Mouse (Mus musculus) embryonic facial prominence, embryonic 13.5 days (tissue): ENCODE measurements around the gene Ube2v1. TPM values are rescaled to one million over a fixed set of nuclear protein-coding genes. Genes with fewer than 3 reads are reported as not detected.

Experiments used
- ATAC-seq: fragments of 200-750 bp; cut with Nextera tagmentation; 2 replicates; pipeline ENCODE4 v1.8.0; 2017; ENCODE audit warnings: low read depth; ENCODE audit not compliant: insufficient number of reproducible peaks, insufficient read depth, low FRiP score, low TSS enrichment
- H3K27ac ChIP-seq: fragments of 300-500 bp; sonication (generic); 2 replicates; pipeline ENCODE4 v1.5.1; 2015; ENCODE audit warnings: moderate library complexity, mild to moderate bottlenecking, inconsistent platforms
- H3K27me3 ChIP-seq: fragments of 300-500 bp; sonication (generic); 2 replicates; pipeline ENCODE4 v1.6.1; 2015; ENCODE audit warnings: mild to moderate bottlenecking, inconsistent platforms
- H3K36me3 ChIP-seq: fragments of 300-500 bp; sonication (generic); 2 replicates; pipeline ENCODE4 v1.6.1; 2015; ENCODE audit warnings: mild to moderate bottlenecking, inconsistent platforms
- H3K4me1 ChIP-seq: fragments of 300-500 bp; sonication (generic); 2 replicates; pipeline ENCODE4 v1.6.1; 2015; ENCODE audit warnings: inconsistent platforms
- H3K4me2 ChIP-seq: fragments of 300-500 bp; sonication (generic); 2 replicates; pipeline ENCODE4 v1.6.1; 2015; ENCODE audit warnings: moderate library complexity, mild to moderate bottlenecking, inconsistent platforms
- H3K4me3 ChIP-seq: fragments of 300-500 bp; sonication (generic); 2 replicates; pipeline ENCODE4 v1.5.1; 2015; ENCODE audit warnings: mild to moderate bottlenecking, inconsistent platforms
- H3K9ac ChIP-seq: fragments of 300-500 bp; sonication (generic); 2 replicates; pipeline ENCODE4 v1.6.1; 2015; ENCODE audit warnings: mild to moderate bottlenecking, inconsistent platforms
- H3K9me3 ChIP-seq: fragments of 300-500 bp; sonication (generic); 2 replicates; pipeline ENCODE4 v1.6.1; 2016; ENCODE audit warnings: inconsistent platforms
- WGBS: fragments of 180-500 bp; shearing (Covaris S2); methylation state at CpG from one replicate; pipeline ENCODE4 v1.1.7; 2015; ENCODE audit warnings: mixed read lengths; 5-methylcytosine and 5-hydroxymethylcytosine counted together
- polyA plus RNA-seq: library from polyadenylated mRNA; unstranded; fragments of >200 nt; fragmentation: Nextera tagmentation; extraction: Ambion mirVana; gene quantifications from 2 replicates; pipeline ENCODE4 v1.2.1, GENCODE M21; 2015

Ube2v1 gene
- polyA plus RNA-seq, 1 experiment from 2014 or later = 262 TPM

- Histone ChIP-seq H3K4me1 (peaks cover 39% of the 10 kb centered on the region), H3K27ac (peak within 1 kb of the TSS; percentile 58; the same call in 1 of the 2 replicates), H3K9ac (peak within 1 kb of the TSS; percentile 90), H3K9me3 (no peaks in the 10 kb centered on the region), H3K36me3 (peaks cover 10% of the 10 kb centered on the region), H3K4me3 (peak within 1 kb of the TSS; percentile 84), H3K4me2 (peak within 1 kb of the TSS; percentile 98), H3K27me3 (peaks cover 8% of the 10 kb centered on the region)
- ATAC-seq = peak; percentile 92
- WGBS = under 1% methylated on average over 109 of the region's 110 CpGs
Observed at GRCm38 (mm10) chr2:167661270-167662203, 29.6 kb upstream of the Ube2v1 start, which contains the start of gene Gm20431. Gene Gm20431 (minus strand): TSS chr2:167661496.

GRCm38 (mm10) chr2:167660611-167660971 is 28.7 kb upstream of the Ube2v1 start:
- ATAC-seq = no peak
- Histone ChIP-seq H3K27ac (peak overlapping the region; percentile 58; the same call in 1 of the 2 replicates), H3K9ac (peak overlapping the region; percentile 90), H3K27me3 (peaks cover 8% of the 10 kb centered on the region), H3K4me1 (peaks cover 43% of the 10 kb centered on the region), H3K4me3 (peak overlapping the region; percentile 84), H3K4me2 (peak overlapping the region; percentile 98), H3K9me3 (no peaks in the 10 kb centered on the region), H3K36me3 (peaks cover 10% of the 10 kb centered on the region)
- under 1% methylated on average over 12 of the region's 12 CpGs for WGBS

- Histone ChIP-seq H3K4me2 (peak overlapping the region; percentile 98), H3K27me3 (peaks cover 8% of the 10 kb centered on the region), H3K27ac (peak overlapping the region; percentile 58), H3K36me3 (peaks cover 11% of the 10 kb centered on the region), H3K9me3 (no peaks in the 10 kb centered on the region), H3K9ac (peak overlapping the region; percentile 90), H3K4me3 (peak overlapping the region; percentile 84), H3K4me1 (peaks cover 43% of the 10 kb centered on the region)
- ATAC-seq = no peak
- WGBS = 19% methylated on average over 13 of the region's 13 CpGs
Observed at GRCm38 (mm10) chr2:167659847-167660610, 28.1 kb upstream of the Ube2v1 start.

GRCm38 (mm10) chr2:167659177-167659846 is 27.4 kb upstream of the Ube2v1 start:
- 55% methylated on average over 10 of the region's 10 CpGs for WGBS
- H3K9me3 ChIP-seq = no peaks in the 10 kb centered on the region
- ATAC-seq = no peak
- peak overlapping the region; percentile 84 for H3K4me3 ChIP-seq
- peaks cover 18% of the 10 kb centered on the region for H3K36me3 ChIP-seq
- peaks cover 8% of the 10 kb centered on the region for H3K27me3 ChIP-seq
- H3K27ac ChIP-seq = peak overlapping the region; percentile 58
- peak overlapping the region; percentile 98 for H3K4me2 ChIP-seq
- H3K9ac ChIP-seq = peak overlapping the region; percentile 90
- peaks cover 43% of the 10 kb centered on the region for H3K4me1 ChIP-seq

GRCm38 (mm10) chr2:167658712-167659111 is 26.8 kb upstream of the Ube2v1 start:
- Histone ChIP-seq H3K36me3 (peaks cover 24% of the 10 kb centered on the region), H3K4me1 (peaks cover 43% of the 10 kb centered on the region), H3K27me3 (peaks cover 8% of the 10 kb centered on the region), H3K4me3 (peak overlapping the region; percentile 84; the same call in 1 of the 2 replicates), H3K27ac (peak overlapping the region; percentile 29; the same call in 1 of the 2 replicates), H3K9me3 (no peaks in the 10 kb centered on the region), H3K4me2 (peak overlapping the region; percentile 98), H3K9ac (peak overlapping the region; percentile 90; the same call in 1 of the 2 replicates)
- ATAC-seq = no peak
- 57% methylated on average over 11 of the region's 11 CpGs for WGBS

- no peak overlapping the region for H3K27ac ChIP-seq
- WGBS = 89% methylated on average over 4 of the region's 4 CpGs
- H3K9ac ChIP-seq = no peak overlapping the region
- H3K4me2 ChIP-seq = no peak overlapping the region
- peaks cover 43% of the 10 kb centered on the region for H3K4me1 ChIP-seq
- ATAC-seq = no peak
- peaks cover 8% of the 10 kb centered on the region for H3K27me3 ChIP-seq
- H3K4me3 ChIP-seq = no peak overlapping the region
- no peaks in the 10 kb centered on the region for H3K9me3 ChIP-seq
- peaks cover 31% of the 10 kb centered on the region for H3K36me3 ChIP-seq
Observed at GRCm38 (mm10) chr2:167657973-167658372, 26.1 kb upstream of the Ube2v1 start.

GRCm38 (mm10) chr2:167656629-167657478 is 25.0 kb upstream of the Ube2v1 start:
- no peaks in the 10 kb centered on the region for H3K9me3 ChIP-seq
- peaks cover 36% of the 10 kb centered on the region for H3K4me1 ChIP-seq

GRCm38 (mm10) chr2:167654911-167655600 is 23.2 kb upstream of the Ube2v1 start:
- H3K9ac ChIP-seq = no peak overlapping the region; the same call in 1 of the 2 replicates
- peaks cover 27% of the 10 kb centered on the region for H3K4me1 ChIP-seq
- H3K9me3 ChIP-seq = no peaks in the 10 kb centered on the region
- no peak for ATAC-seq
- no peak overlapping the region for H3K4me2 ChIP-seq
- H3K27ac ChIP-seq = no peak overlapping the region
- 90% methylated on average over 10 of the region's 10 CpGs for WGBS
- H3K27me3 ChIP-seq = no peaks in the 10 kb centered on the region
- H3K4me3 ChIP-seq = no peak overlapping the region
- H3K36me3 ChIP-seq = peaks cover 51% of the 10 kb centered on the region

More at GRCm38 (mm10) chr2:167656629-167657478, 25.0 kb upstream of the Ube2v1 start:
- Histone ChIP-seq H3K4me2 (no peak overlapping the region), H3K9ac (peak overlapping the region; percentile 41; the same call in 1 of the 2 replicates), H3K27me3 (no peaks in the 10 kb centered on the region), H3K27ac (no peak overlapping the region), H3K4me3 (no peak overlapping the region), H3K36me3 (peaks cover 43% of the 10 kb centered on the region)
- WGBS = 77% methylated on average over 16 of the region's 16 CpGs
- ATAC-seq = no peak

- WGBS = 90% methylated on average over 7 of the region's 7 CpGs
Observed at GRCm38 (mm10) chr2:167652694-167653093, 20.8 kb upstream of the Ube2v1 start.

GRCm38 (mm10) chr2:167651622-167652021 is 19.7 kb upstream of the Ube2v1 start:
- Histone ChIP-seq H3K4me2 (no peak overlapping the region), H3K36me3 (peaks cover 68% of the 10 kb centered on the region), H3K27ac (no peak overlapping the region), H3K4me1 (peaks cover 4% of the 10 kb centered on the region; the same call in 1 of the 2 replicates), H3K4me3 (no peak overlapping the region), H3K9me3 (no peaks in the 10 kb centered on the region), H3K9ac (no peak overlapping the region), H3K27me3 (no peaks in the 10 kb centered on the region)
- 73% methylated on average over 9 of the region's 9 CpGs for WGBS
- ATAC-seq = no peak

More at GRCm38 (mm10) chr2:167652694-167653093, 20.8 kb upstream of the Ube2v1 start:
- H3K9me3 ChIP-seq = no peaks in the 10 kb centered on the region
- H3K9ac ChIP-seq = no peak overlapping the region
- H3K36me3 ChIP-seq = peaks cover 67% of the 10 kb centered on the region
- no peak overlapping the region for H3K4me3 ChIP-seq
- H3K4me1 ChIP-seq = peaks cover 9% of the 10 kb centered on the region; the same call in 1 of the 2 replicates
- ATAC-seq = no peak
- H3K27ac ChIP-seq = no peak overlapping the region
- H3K4me2 ChIP-seq = no peak overlapping the region
- no peaks in the 10 kb centered on the region for H3K27me3 ChIP-seq
